Mouse (Mus musculus): ENCODE results near the gene Scg2. TPM values are rescaled to one million over a fixed set of nuclear protein-coding genes. Genes with fewer than 3 reads are reported as not detected.

Scg2 gene
- total RNA-seq, 4 experiments from 2014 or later, result 153 to 190 (median 166) TPM

Other genes with a start within 250 kb of the Scg2 start
- 1 to 10 TPM; 1.7 to 2.9 (median 1.8) TPM for gene Ap1s3, start 231.9 kb upstream of the Scg2 start, total RNA-seq (2022)

All from layer of hippocampus, adult 8-10 months (tissue).